Mouse (Mus musculus) ovary, postnatal 36 days (tissue): ENCODE measurements around the gene Agrp.
"Not testable (repeated sequence)": the region's sequence is repeated elsewhere in the genome, so short reads cannot be mapped to it uniquely, and the experiment has no call there.

Source experiments
- DNase-seq: peaks from one replicate; pipeline ENCODE4 v3.0.0; 2022; ENCODE audit warnings: low spot score, mixed read lengths

The Agrp gene

GRCm38 (mm10) chr8:105622421-105622920 lies 14.7 kb downstream of the Agrp start:
- peak; percentile 89 for DNase-seq

- no peak for DNase-seq
These were observed 15.4 kb downstream of the Agrp start for GRCm38 (mm10) chr8:105621841-105622240.

GRCm38 (mm10) chr8:105620946-105621720 lies 16.1 kb downstream of the Agrp start:
- DNase-seq: no peak

GRCm38 (mm10) chr8:105620211-105620610 lies 17.0 kb downstream of the Agrp start:
- DNase-seq: no peak

GRCm38 (mm10) chr8:105618892-105619591 lies 18.2 kb downstream of the Agrp start:
- DNase-seq: no peak

GRCm38 (mm10) chr8:105618279-105618634 lies 18.9 kb downstream of the Agrp start:
- no peak for DNase-seq

GRCm38 (mm10) chr8:105617451-105618278 lies 19.5 kb downstream of the Agrp start:
- DNase-seq: no peak

GRCm38 (mm10) chr8:105615942-105616341 lies 21.3 kb downstream of the Agrp start:
- DNase-seq: no peak

- peak; percentile 60 for DNase-seq
These were observed 23.2 kb downstream of the Agrp start for GRCm38 (mm10) chr8:105613830-105614511.

- DNase-seq: no peak
These were observed 24.2 kb downstream of the Agrp start for GRCm38 (mm10) chr8:105613037-105613436.

- DNase-seq: no peak
These were observed 25.4 kb downstream of the Agrp start for GRCm38 (mm10) chr8:105611836-105612235.

GRCm38 (mm10) chr8:105609771-105610170 lies 27.4 kb downstream of the Agrp start:
- DNase-seq: no peak

GRCm38 (mm10) chr8:105609355-105609754 lies 27.8 kb downstream of the Agrp start:
- no peak for DNase-seq

GRCm38 (mm10) chr8:105607684-105608083 lies 29.5 kb downstream of the Agrp start:
- DNase-seq: no peak

- no peak for DNase-seq
These were observed 30.1 kb downstream of the Agrp start for GRCm38 (mm10) chr8:105607062-105607461.

- peak; percentile 75 for DNase-seq
These were observed 30.8 kb downstream of the Agrp start for GRCm38 (mm10) chr8:105606189-105607023.

GRCm38 (mm10) chr8:105605491-105606188 lies 31.6 kb downstream of the Agrp start:
- DNase-seq: peak; percentile 59

GRCm38 (mm10) chr8:105604804-105605381 lies 32.3 kb downstream of the Agrp start, which contains the start of gene Ripor1:
Ripor1 (plus strand) TSS chr8:105605255.
- peak; percentile 78 for DNase-seq

- DNase-seq: not testable (repeated sequence)
These were observed 34.7 kb downstream of the Agrp start for GRCm38 (mm10) chr8:105602540-105602939.

GRCm38 (mm10) chr8:105601301-105601700 lies 35.9 kb downstream of the Agrp start:
- DNase-seq: no peak
